Mouse (Mus musculus): ENCODE measurements at regions not wholly inside any gene's neighbourhood (a gene's known extent, or its start where the extent isn't known, plus 50 kb on each side); places are given as distances from the start of the nearest gene placed in this dataset.

DNA sequence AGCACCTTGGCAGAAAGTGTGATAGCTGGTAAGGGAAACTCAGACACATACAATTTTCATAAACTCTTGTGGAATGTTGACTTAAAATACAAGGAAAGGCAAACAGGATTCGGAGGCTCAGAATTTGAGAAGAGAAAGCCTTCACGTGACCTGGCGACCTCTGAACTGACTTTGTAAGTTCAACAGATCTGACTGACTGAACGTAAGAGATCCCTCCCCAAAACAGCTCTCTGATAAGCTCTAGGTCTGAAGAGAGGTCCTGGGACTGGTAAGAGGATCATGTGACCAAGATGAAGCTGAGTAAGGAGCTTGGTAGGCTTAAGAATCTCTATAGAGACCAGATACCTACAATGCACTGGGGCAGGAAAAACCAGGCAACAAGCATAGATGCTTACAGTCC lies 55.7 kb upstream of the Tab2 start:
- no peak for ATAC-seq (ENCODE audit: low FRiP score, low read depth)
- 78% methylated on average over 4 of the region's 4 CpGs for WGBS
- no peak overlapping the region for H3K4me3 ChIP-seq
- no peaks in the 10 kb centered on the region for H3K27me3 ChIP-seq
- H3K4me2 ChIP-seq = no peak overlapping the region
- no peak overlapping the region for H3K9ac ChIP-seq
- H3K4me1 ChIP-seq (replicated peaks) = no peaks in the 10 kb centered on the region
- no peaks in the 10 kb centered on the region for H3K36me3 ChIP-seq
- no peaks in the 10 kb centered on the region for H3K9me3 ChIP-seq
- no peak overlapping the region for H3K27ac ChIP-seq (replicated peaks)

DNA sequence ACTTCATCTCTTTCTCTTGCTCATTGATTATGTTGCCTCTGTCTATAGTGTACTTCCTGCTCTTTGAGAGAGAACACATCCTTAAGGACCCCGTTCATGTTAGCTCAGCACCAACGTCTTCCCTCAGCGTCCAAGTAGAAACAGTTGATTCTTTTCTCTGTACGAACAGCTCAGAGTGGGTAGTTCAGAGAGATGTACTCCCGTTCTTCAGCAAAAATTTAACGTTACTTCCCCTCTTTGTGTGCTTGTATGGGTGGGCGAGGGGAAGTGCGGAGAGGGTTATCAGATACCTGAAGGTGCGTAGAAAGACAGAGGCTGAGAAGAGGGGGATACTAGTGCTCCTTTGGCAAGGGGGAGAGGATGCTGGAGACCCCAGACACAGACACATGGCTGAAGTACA lies 55.1 kb upstream of the Tab2 start:
- no peaks in the 10 kb centered on the region for H3K9me3 ChIP-seq
- no peak for ATAC-seq (ENCODE audit: low FRiP score, low read depth)
- H3K4me2 ChIP-seq = no peak overlapping the region
- no peak overlapping the region for H3K4me3 ChIP-seq
- H3K27ac ChIP-seq (replicated peaks) = no peak overlapping the region
- H3K4me1 ChIP-seq (replicated peaks) = no peaks in the 10 kb centered on the region
- H3K9ac ChIP-seq = no peak overlapping the region
- H3K36me3 ChIP-seq = no peaks in the 10 kb centered on the region
- 89% methylated on average over 9 of the region's 9 CpGs for WGBS
- H3K27me3 ChIP-seq = no peaks in the 10 kb centered on the region

DNA sequence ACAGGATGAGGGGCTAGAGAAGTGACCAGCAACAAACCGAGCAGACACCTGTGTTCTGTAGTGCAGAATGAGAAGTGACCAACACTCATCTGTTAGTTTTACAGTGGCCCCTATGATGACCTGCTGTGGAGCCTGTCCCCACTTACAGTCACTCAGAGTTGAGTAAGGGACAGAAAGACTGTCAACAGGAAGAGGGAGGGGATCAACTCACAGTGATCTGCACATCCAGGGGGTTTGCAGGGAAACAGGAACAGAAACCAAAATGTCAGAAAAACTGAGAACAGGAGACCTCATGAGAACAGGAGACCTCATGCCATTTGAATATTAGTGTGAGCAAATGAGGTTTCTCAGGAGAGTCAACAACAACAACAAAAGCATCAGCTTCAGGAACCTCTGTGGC lies 53.8 kb upstream of the Tab2 start:
- no peak for ATAC-seq (ENCODE audit: low FRiP score, low read depth)
- no peaks in the 10 kb centered on the region for H3K27me3 ChIP-seq
- WGBS = 90% methylated on average over 1 of the region's 1 CpGs
- no peak overlapping the region for H3K27ac ChIP-seq (replicated peaks)
- no peak overlapping the region for H3K9ac ChIP-seq
- H3K4me3 ChIP-seq = no peak overlapping the region
- H3K9me3 ChIP-seq = no peaks in the 10 kb centered on the region
- H3K36me3 ChIP-seq = no peaks in the 10 kb centered on the region
- no peaks in the 10 kb centered on the region for H3K4me1 ChIP-seq (replicated peaks)
- no peak overlapping the region for H3K4me2 ChIP-seq

DNA sequence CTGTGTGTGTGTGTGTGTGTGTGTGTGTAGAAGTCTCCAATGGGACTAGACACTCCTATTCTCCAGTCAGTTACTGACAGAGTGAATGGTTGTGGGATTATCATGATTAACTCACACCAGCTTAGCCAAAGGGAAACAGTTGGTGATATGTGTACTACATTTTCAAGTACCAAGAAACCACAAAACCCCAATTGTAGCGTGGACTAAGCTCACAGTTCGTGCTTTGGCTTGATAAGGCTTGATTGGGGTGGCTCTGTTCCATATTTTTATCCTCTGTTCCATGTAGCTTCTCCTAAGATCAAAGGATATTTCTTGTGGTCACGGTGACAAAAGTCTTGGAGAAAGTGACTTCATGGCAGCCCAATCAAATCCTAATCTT lies 51.9 kb upstream of the Tab2 start:
- no peaks in the 10 kb centered on the region for H3K4me1 ChIP-seq (replicated peaks)
- no peak overlapping the region for H3K27ac ChIP-seq (replicated peaks)
- no peak overlapping the region for H3K9ac ChIP-seq
- H3K36me3 ChIP-seq = no peaks in the 10 kb centered on the region
- 91% methylated on average over 3 of the region's 3 CpGs for WGBS
- no peaks in the 10 kb centered on the region for H3K9me3 ChIP-seq
- no peak overlapping the region for H3K4me3 ChIP-seq
- no peak overlapping the region for H3K4me2 ChIP-seq
- no peaks in the 10 kb centered on the region for H3K27me3 ChIP-seq
- no peak for ATAC-seq (ENCODE audit: low FRiP score, low read depth)

DNA sequence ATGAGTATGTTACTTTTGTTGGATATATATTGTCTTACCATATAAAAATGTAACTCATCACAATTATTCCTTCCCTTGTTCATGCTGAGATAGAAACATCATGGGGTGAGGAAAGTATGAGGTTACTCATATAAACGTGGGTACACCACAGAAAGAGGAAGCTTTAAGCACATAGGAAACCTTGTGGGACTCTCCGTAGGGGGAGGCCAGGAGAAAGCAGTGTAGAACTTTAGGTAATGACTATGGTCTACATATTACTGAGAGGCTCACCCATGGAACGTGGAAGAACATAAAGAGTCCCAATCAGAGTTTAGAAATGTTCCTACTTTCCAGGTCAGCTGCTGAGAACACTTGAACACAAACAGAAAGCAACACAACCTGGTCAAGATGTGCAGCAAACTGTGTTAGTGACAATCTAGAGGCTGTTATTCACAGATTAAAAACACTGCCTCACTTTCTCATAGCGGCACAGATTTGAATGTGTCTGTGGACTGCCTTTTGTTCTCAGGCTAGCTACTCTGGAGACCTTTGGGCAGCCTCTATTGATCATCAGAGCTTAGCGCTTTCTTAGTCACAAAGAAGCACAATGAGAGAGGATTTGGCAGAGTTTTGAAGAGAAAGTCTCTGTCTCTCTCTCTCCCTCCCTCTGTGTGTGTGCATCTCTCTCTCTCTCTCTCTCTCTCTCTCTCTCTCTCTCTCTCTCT lies 51.4 kb upstream of the Tab2 start:
- no peak overlapping the region for H3K4me2 ChIP-seq
- H3K4me3 ChIP-seq = no peak overlapping the region
- H3K27ac ChIP-seq (replicated peaks) = no peak overlapping the region
- 44% methylated on average over 5 of the region's 5 CpGs for WGBS
- no peaks in the 10 kb centered on the region for H3K27me3 ChIP-seq
- H3K9me3 ChIP-seq = no peaks in the 10 kb centered on the region
- H3K4me1 ChIP-seq (replicated peaks) = no peaks in the 10 kb centered on the region
- no peak for ATAC-seq (ENCODE audit: low FRiP score, low read depth)
- no peak overlapping the region for H3K9ac ChIP-seq
- no peaks in the 10 kb centered on the region for H3K36me3 ChIP-seq

Data from hindbrain, embryonic 15.5 days (tissue).